Mouse (Mus musculus) gastrocnemius, postnatal 10 days (tissue): Measurements from ENCODE around the gene Zfp189. TPM values are rescaled to one million over a fixed set of nuclear protein-coding genes. Genes with fewer than 3 reads are reported as not detected.
"Not testable (repeated sequence)": the region's sequence is repeated elsewhere in the genome, so short reads cannot be mapped to it uniquely, and the experiment has no call there.

Experiments
- DNase-seq: peaks from one replicate; pipeline ENCODE4 v3.0.0; 2021; ENCODE audit warnings: mixed read lengths
- long read RNA-seq, 2 experiments: library from polyadenylated mRNA; stranded (forward); transcript quantifications; one replicate each; pipeline ENCODE4 v2.0.0; 2021
- total RNA-seq, 2 experiments: library from RNA; stranded (reverse); gene quantifications; 2 replicates each; pipeline ENCODE4 v1.2.3; 2021

Gene Zfp189
- 1 to 10 TPM; 3.4 to 3.6 TPM for total RNA-seq
- long read RNA-seq, experiment 1, partial matches to known transcripts, result 1 of 4 reads
- long read RNA-seq, experiment 1, other reads (novel, unspliced or antisense), result 0 of 4 reads
- long read RNA-seq, experiment 2, partial matches to known transcripts, result 0 of 2 reads
- long read RNA-seq, experiment 2, other reads (novel, unspliced or antisense), result 0 of 2 reads

DNA sequence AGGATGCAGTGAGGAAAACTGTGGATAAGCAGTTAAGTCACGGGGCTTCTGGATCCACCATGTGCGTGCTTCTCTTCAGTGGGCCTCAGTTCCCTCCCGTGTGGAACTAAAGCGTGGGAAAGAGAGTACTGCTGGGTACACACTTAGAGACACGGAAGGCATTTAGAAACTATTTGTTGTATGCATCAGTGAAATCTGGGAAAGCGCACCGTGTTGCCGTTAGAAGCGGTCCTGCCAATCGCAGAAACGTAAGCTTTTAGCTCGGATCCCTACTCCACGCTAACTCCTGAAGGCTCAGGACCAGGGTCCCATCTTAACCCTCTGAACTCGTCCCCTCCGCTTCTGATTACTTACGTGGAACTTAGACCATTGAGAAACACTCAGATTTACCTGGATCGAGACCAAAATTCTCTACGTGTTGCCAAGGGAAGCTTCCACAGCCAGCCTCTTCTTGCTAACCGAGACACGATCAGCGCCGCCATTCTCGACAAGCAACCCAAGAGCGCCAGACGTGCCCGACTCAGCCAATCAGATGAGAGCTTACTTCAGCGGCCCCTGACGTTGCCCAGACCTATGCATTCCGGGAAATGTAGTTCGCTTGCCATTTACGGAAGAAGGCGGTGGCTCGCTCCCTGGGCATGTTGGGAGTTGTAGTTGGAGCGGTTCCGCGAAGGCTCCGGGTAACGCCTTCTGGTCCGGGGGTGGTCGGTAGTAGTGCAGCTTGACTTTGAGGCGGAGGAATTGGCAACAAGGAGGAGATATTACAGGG, at the start of gene Zfp189, which contains the start of gene Mrpl50:
Gene Zfp189, plus strand, starts transcription at position 605 of the 769 bp plus-strand sequence.
Gene Mrpl50, minus strand, starts transcription at position 522 of the 769 bp plus-strand sequence.
- DNase-seq, result peak; percentile 85

DNA sequence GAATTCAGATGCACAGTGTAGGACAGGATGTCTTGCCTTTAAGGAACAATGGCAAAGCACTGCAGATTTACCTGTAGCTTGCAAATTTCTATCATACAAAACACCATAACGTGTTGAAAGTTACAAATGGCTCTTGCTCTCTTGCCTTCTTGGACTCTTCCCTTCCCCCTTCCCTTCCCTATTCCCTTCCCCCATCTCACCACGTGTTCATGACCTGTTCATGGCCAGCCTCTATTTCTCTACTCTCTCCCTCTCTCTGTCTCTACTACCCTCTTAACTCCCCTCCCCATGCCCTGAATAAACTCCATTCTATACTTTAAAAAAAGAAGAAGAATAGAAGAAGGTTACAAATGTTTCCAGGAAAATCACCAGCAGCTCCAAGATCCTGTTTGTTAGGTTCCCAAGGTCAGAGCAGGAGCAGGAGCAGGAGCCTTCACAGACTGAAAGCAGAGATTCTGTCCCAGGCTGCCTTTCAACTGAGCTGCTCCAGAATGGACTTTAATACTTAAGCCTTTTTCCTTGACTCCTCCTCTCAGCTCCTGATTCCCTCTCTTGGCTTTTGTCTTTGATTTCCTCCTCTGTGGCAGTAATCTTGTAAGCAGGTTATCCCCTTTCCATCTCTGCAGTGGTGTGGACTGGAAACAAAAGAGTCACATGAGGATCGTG, 47.4 kb upstream of the Zfp189 start, which contains the start of gene Acnat1:
Gene Acnat1, minus strand, starts transcription at position 478 of the 666 bp plus-strand sequence.
- no peak for DNase-seq

DNA sequence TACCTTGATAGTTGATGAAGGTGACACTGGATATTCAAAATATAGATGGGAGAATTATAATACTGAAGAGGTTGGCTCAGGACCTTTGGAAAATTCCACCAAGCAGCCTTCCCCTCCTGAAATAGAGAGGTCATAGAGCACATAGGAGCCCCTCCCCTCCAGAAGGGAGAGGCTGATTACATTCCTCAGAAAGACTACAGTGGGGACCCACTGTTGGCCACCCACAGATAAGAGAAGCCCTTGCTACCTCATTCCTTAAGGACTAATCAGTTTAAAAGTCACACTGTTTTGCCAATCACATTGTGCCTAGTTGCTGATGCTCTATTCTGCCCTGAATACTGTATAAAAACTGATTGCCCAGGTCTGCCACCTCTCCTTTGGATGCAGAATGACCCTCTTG, 46.4 kb upstream of the Zfp189 start:
- DNase-seq, result no peak

DNA sequence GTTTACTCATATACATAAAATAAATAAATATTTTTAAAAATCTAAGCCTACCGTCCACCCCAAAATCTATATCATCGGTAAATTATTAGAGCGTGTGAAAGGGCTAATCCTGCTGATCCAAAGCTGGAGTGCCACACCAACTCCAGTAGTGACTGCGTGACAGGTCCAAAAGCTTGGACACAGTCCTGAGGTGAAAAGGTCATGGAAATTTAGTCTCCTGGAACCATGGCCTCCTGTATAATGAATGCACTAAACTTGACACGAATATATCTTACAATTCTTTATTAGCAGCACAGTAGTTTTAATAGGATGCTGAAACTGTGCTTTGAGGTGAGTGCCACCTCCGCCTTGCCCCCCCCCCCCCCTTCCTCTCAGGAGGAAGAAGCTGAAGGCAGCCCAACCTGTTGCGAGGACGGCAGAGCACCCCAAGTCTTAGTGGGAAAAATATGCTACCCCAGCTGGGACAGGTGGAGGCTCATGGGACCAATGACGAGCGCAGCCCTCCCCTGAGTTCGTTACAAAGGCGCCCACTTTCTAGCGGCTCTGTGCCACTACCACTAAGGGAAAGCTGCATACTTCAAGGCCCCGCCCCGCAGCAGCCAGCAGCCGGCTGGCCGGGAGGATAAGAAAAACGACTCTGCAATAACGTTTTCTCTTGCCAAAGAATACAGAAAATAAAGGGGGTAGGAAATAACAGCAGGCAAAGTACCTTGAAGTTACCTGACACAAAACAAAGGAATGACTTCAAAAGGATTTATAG, 42.7 kb upstream of the Zfp189 start:
- DNase-seq, result no peak

DNA sequence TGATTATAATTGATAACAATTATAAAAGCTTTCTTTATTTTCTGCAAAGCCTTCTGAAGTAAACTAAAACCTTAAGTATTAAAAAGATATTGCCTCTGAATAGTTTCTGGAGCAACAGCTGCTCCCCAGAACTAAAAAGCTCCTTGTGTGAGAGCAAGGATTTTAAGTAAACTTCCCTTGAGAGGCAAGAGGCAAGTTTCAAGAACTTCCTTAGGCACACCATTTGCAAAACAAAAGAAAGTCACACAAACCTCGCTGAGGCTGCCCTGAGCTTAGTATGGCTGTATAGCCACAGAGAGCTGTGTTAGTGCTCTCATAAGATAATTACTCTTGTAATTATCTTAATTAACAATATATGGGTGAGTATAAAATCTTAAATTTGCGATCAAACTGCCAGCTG, 41.9 kb upstream of the Zfp189 start:
- not testable (repeated sequence) for DNase-seq

DNA sequence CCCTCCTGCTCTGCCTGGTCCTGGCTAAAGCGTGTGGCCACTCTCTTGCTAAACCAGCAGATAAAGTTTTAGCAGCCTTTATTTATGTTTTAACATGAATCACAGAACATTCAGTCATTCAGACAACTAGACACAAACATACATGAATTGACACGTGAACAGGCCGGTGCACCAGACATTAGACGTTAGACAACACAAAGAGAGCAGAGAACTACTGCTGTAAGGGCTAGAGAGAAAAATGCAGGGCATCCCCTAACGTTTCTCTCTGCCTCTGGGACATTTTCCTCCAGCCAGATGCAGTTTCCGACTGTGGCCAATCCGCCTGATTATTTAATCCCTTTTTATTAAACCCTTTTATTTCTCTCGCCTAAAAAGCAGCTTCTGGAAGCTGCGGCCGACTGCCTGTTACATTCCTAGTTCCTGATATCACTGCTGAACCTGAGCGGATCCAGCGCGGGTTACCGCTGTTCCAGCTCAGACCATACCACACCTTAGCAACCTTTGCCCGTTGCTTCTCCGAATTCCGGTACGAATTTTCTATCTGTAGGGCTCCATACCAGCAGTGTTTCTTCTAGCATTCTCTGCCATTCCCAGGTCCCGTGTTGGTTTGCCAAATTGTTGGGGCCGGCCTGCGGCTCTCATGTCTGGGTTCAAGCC, 40.7 kb upstream of the Zfp189 start:
- no peak for DNase-seq

DNA sequence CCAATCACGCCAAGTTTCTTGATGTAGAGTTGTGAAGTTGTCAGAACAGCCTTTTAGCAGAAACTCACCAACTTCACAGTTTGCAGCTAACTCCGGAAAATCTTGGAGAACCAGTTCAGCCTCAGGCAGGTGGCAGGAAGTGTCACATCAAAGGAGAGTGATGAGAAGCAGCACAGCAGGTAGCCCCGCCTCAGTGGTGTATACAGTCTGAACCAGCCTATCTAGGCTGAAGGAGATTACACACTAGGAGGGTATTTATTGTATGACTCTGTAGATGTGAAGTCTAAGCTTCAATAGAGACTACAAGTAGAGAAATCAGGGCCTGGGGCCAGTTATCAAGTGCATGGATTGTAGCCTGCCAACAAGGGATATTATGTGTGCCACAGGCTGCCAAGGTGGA, 40.1 kb upstream of the Zfp189 start:
- DNase-seq, result no peak

DNA sequence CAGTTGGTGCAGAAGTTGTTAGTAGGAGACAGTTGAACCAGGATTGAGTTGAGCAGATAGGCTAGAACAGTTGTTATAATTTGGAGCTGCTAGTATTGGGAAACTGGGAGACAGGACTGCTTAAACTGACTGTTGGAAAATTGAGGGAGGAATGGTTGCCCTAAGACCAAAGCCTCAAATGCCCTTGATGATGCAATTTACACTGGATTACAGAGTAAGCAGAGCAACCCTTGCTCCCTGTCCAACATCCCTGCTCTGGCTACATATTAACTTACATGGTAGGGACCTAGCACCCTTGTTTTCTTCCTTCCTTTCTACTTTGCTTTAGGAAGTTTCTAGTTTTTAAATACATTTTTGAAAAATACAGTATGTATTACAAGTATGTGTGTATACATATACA, 35.5 kb upstream of the Zfp189 start:
- no peak for DNase-seq

DNA sequence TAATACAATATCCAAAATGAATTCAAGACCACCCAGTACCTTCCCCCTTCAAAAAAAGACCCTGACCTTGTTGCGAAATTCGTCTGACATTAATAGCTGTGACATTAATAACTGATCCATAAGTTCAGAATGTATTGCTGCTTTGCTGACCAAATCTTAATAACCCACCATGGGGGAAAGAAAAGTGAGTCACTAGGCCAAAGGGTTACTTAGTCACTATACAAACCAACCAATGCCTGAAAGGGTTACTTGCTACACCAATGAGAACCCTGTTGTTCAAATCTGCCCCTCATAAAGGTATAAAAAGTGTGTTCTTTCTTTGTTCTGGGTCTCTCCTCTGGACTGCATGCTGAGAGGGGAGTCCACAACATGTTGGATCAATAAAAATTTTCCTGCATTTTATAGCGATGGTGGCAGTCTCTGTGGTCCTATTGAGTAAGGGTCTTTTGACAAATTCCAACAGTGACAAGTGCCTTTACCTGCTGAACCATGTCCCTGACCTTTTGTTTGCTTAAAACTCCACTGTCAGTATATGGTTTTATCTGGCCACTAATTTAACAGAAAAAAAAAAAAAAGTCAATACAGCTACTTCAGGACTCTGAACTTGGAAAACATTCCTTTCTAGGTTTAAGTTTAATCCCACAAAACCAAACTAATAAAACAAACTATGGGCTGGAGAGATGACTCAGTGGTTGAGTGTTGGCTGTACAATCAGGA, 34.9 kb upstream of the Zfp189 start:
- DNase-seq, result not testable (repeated sequence)

DNA sequence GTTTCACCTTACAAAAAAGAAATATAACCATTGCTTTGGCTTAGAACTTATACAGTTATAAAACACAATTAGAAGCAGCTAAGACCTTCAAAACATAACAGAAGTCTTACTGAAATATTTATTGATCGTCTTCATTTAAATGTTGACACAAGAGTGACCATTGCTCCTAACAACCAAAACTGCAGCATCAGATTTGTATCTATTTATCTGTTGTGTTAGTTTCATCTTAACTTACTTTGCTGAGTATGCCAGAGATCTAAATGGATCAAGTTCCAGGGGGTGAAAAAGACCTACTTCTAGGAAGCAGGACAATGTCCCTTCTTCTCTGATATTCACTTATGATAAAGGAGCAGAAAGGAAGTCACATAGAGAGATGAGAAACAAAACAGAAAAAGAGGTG, 17.4 kb upstream of the Zfp189 start:
- no peak for DNase-seq

DNA sequence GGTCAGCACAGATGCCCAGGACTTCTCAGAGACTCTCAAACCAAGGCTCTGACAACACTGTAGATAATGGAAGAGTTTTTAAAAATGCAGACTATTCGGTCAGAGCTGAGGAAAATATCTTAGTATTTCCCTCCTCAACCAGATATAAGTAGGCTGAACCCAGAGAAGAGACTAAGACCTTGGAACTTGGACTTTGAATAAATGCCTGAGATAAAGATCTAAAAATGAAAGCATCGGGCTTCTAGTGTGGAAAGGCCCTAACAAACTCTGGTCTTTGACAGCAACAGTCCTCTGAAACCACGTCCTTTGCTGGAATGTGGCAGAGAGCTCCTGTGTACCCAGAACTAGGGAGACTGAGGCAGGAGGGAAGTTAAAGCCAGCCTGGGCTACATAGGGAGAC, 14.6 kb upstream of the Zfp189 start, which contains the start of gene Baat:
Gene Baat, minus strand, starts transcription at position 172 of the 400 bp plus-strand sequence.
- DNase-seq, result no peak

DNA sequence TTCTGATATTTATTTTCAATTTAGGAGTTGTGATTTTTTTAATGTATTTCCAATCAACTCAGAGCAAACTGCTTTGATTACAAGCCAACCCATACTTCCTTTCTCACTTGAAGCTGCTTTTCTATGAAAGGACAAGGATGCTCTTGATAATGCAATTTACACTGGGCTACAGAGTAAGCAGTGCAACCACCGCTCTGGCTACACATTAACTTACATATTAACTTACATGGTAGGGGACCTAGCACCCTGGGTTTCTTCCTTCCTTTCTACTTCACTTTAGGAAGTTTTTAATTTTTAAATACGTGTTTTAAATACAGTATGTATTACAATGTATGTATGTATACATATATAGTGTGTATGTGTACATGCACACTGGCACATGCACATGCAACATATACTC, 11.8 kb upstream of the Zfp189 start:
- no peak for DNase-seq

DNA sequence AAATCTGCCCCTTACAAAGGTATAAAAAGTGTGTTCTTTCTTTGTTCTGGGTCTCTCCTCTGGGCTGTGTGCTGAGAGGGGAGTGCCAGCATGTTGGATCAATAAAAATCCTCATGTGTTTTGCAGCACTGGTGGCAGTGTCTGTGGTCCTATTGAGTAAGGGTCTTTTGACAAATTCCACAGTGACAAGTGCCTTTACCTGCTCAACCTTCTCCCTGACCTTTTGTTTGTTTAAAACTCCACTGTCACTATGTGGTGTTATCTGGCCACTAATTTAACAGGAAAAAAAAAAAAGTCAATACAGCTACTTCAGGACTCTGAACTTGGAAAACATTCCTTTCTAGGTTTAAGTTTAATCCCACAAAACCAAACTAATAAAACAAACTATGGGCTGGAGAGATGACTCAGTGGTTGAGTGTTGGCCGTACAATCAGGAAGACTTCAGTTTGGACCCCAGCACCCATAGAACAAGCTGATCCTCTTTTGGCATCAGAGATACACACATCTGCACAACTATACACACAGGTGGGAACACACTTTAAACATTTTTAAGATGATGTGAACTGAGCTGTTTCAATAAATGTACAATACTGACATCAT, 10.6 kb upstream of the Zfp189 start:
- not testable (repeated sequence) for DNase-seq

DNA sequence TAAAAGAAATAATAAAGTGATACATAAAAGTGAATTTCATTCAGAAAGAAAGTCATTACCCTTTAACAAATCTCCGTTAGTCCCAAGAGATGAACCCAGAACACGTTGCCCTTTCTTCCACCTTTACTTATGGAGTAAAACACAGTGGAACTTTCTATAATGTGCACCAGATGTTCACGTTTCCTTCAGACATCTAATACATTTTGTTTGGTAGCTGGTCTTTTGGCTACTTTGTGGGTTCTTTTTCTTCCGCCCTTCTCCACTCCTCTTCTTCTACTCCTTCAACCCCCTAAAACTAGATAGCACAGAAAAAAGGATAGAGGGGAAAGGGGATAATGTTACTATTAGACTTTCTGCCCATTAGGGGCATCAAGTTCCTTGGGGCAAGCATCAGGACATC, 8.3 kb upstream of the Zfp189 start:
- no peak for DNase-seq

DNA sequence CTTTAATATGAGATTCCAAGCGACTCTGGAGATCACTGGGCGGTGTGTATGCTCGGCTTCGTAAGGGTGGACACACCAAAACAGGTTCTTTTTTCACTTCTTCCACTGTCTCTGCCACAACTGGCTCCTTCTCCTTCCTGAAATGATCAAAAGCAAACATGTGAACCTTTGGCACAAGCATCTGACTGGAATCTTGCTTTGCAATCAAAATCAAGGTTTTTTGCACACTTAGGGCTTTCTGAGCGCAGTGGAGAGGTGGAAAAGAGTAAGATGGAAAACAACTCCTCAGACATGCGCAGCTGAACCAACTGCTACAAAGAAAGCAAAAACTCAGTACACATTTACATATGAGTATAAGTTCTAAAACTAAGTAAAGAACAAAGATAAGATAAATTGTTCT, 6.5 kb upstream of the Zfp189 start:
- DNase-seq, result no peak

DNA sequence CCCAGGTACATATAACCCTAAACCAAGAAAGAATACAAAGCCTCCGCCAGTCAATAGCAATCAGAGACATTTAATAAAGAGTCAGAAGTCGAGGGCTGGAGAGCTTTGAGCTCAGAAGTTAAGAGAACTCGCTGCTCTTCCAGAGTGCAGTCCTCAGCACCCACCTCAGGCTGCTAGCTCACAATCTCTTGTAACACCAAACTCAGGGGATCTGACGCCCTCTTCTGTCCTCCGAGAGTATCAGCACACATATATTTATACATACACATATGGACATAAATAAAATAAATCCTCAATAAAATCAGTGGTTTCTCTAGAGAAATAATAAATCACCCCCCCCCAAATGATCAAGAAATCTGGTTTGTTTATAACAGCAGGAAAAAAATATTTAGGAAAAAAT, 1.5 kb upstream of the Zfp189 start:
- DNase-seq, result no peak

DNA sequence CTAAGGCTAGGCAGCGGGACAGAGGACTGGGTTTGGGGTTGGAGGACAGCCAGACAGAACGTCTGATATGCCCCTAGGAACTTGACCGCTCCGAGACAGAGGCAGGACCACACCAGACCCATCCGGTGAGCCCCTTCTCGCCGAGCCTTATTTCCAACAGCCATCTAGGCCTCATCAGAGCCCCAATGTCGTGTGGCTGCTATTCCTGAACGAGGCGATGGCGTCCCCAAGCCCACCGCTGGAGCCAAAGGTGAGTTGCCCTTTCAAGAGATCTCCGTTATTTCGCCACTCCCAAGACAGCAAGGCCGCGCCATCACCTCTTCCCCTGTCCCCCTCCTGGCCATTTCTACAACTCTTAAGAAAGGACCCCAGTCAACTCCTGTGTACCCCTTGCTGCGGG, 370 bp downstream of the Zfp189 start:
- DNase-seq, result no peak

DNA sequence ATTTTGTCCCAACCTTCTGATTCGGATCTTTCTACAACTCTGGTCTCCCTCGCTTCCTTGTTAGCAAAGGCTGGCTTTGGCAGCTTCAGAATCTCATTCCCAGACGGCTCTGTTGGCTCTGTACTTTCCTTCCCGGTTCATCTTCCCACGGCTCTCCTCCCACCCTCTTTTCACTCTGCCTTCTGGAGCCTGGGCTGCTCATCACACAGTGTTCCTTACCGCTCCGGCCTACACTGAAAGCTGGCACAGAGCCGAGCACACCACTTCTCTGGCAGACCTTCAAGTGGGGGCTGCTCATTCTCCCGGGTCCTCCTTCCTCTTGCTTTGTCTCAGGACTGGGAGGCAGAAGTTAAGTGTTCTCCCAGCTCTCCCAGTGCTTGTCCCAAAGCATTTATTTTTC, 1.6 kb downstream of the Zfp189 start:
- DNase-seq, result peak; percentile 18

DNA sequence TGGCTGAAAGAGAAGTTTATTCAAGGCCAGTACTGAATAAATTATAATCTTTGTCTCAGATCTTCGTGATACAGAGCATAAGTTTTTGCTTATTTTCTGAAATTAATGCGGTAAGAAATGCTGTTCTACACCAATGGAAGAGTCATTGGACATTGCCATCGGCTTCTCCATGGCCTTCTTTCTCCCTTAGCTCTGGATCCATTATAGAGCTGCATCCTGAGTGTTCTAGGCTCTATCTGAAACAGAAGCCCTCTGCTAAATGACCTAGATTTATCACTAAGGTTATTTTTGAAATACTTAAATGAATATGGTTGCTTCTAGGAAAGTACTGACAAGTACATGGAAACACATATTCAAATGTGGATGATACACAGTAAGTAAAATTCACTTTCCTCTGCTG, 14.1 kb downstream of the Zfp189 start:
- no peak for DNase-seq

DNA sequence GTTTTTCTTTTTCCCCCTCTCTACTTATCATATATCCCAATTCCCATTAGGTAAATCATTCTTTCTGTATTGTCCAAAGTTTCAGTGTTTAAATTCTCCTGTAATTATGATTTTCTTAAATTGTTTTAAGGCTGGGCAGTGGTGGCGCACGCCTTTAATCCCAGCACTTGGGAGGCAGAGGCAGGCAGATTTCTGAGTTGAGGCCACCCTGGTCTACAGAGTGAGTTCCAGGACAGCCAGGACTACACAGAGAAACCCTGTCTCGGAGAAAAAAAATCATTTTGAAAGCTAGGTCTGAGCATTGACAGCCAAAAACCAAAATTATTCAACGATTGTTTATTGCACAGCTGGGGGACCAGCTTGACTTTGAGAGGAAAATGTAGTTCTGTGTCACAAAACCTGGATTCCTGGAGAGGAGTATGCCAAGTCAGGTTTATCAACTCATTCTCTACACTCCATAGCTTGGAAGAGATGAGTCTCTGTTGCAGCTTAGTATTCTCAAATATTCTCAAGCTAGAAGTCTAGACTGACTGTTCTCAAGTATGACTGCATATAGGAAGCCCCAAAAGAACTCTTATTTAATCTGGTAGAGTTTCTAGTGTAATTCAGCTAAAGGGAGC, 14.8 kb downstream of the Zfp189 start:
- no peak for DNase-seq
